7 mouse cellular contexts compared by ENCODE assay signal in genomic region chr3:113630564-113630963, GRCm38 (mm10). TPM values are rescaled to one million over a fixed set of nuclear protein-coding genes. Genes with fewer than 3 reads are reported as not detected.
A peak's percentile ranks its signal among the peaks of the same experiment; 100 is the strongest.
DNase-seq lines count a peak whose midpoint lies in the region; ATAC-seq and TF ChIP-seq lines count a peak whose summit lies in the region.

No protein-coding gene starts in this region.

- no peak for TF ChIP-seq EP300 in liver, embryonic 14.5 days (IDR thresholded peaks at IDR 0.05; ENCODE audit: low read depth)

- no peaks in the 10 kb centered on the region for H3K27me3 ChIP-seq in spleen, adult 2 months (ENCODE audit: control insufficient read depth, insufficient read depth, low read length)
- H3K27me3 ChIP-seq in forebrain, postnatal 0 days (ENCODE audit: insufficient read depth, low read length): no peaks in the 10 kb centered on the region
- H3K27me3 ChIP-seq in liver, embryonic 14.5 days (ENCODE audit: control insufficient read depth, insufficient read depth, low read length): no peaks in the 10 kb centered on the region
- H3K27me3 ChIP-seq in splenic B cell, adult 2 months (ENCODE audit: control insufficient read depth, insufficient read depth, low read length, poor library complexity, severe bottlenecking): no peaks in the 10 kb centered on the region

- H3K9me3 ChIP-seq in forebrain, postnatal 0 days (ENCODE audit: low read length): no peaks in the 10 kb centered on the region
- H3K9me3 ChIP-seq in liver, embryonic 14.5 days (ENCODE audit: control insufficient read depth, low read length): no peaks in the 10 kb centered on the region

- TF ChIP-seq POLR2A in spleen, adult 2 months (IDR thresholded peaks at IDR 0.05; ENCODE audit: low read depth, low read length): no peak
- no peak for TF ChIP-seq POLR2A in bone marrow macrophage, adult 2 months (IDR thresholded peaks at IDR 0.05; ENCODE audit: borderline replicate concordance, low read depth, low read length)

- H3K36me3 ChIP-seq in spleen, adult 2 months (ENCODE audit: control insufficient read depth, insufficient read depth, low read length): 0 out of 2 replicates have a peak, but pooled peaks cover 4% of the 10 kb centered on the region
- peaks cover 3% of the 10 kb centered on the region; the same call in 1 of the 2 replicates for H3K36me3 ChIP-seq in forebrain, postnatal 0 days (ENCODE audit: insufficient read depth)
- H3K36me3 ChIP-seq in liver, embryonic 14.5 days (replicated peaks; ENCODE audit: control insufficient read depth, insufficient read depth, low read depth): peaks cover 4% of the 10 kb centered on the region
- no peaks in the 10 kb centered on the region for H3K36me3 ChIP-seq in splenic B cell, adult 2 months (ENCODE audit: control insufficient read depth, insufficient read depth, low read length, poor library complexity, severe bottlenecking)

- DNase-seq in spleen, adult 2 months (ENCODE audit: low read depth in 1 of 2, low spot score in 2 of 2): peak in 1 of 2 experiments; percentile 23
- no peak for DNase-seq in spleen, postnatal 4 days (ENCODE audit: low spot score in 2 of 2)
- DNase-seq in forebrain, postnatal 0 days: peak; percentile 47
- peak; percentile 27 to 51 (median 33) for DNase-seq in liver, embryonic 14.5 days (ENCODE audit: low read depth in 3 of 3, low spot score in 3 of 3)
- peak; percentile 46 for DNase-seq in splenic B cell, adult 2 months (ENCODE audit: low read depth, low spot score)
- DNase-seq in gastrocnemius, postnatal 25 days: no peak

- peak overlapping the region; percentile 88 for H3K4me3 ChIP-seq in spleen, adult 2 months (ENCODE audit: extremely low read depth, insufficient read depth, insufficient read length)
- H3K4me3 ChIP-seq in bone marrow macrophage, adult 2 months (ENCODE audit: insufficient read depth, low read length): peak overlapping the region; percentile 85
- peak overlapping the region; percentile 76 for H3K4me3 ChIP-seq in forebrain, postnatal 0 days (ENCODE audit: low read depth, low read length)
- H3K4me3 ChIP-seq in liver, embryonic 14.5 days (ENCODE audit: insufficient read depth in 1 of 2, low read depth in 2 of 2, low read length in 2 of 2): peak overlapping the region; percentile 75 to 81

- peak overlapping the region; percentile 51 for H3K4me2 ChIP-seq in forebrain, postnatal 0 days (ENCODE audit: low read depth)
- H3K4me2 ChIP-seq in liver, embryonic 14.5 days (ENCODE audit: low read depth): peak overlapping the region; percentile 83

- peak overlapping the region; percentile 99 for H3K27ac ChIP-seq in spleen, adult 2 months (ENCODE audit: insufficient read depth, low read length)
- peak overlapping the region; percentile 97 for H3K27ac ChIP-seq in bone marrow macrophage, adult 2 months (ENCODE audit: insufficient read depth, low read depth, low read length)
- H3K27ac ChIP-seq in forebrain, postnatal 0 days (ENCODE audit: low read depth, low read length): peak overlapping the region; percentile 100
- H3K27ac ChIP-seq in liver, embryonic 14.5 days: peak overlapping the region; percentile 99

- no peaks in the 10 kb centered on the region; the same call in 1 of the 2 replicates for H3K4me1 ChIP-seq in spleen, adult 2 months (ENCODE audit: control insufficient read depth, insufficient read depth, insufficient read length)
- peaks cover 8% of the 10 kb centered on the region for H3K4me1 ChIP-seq in bone marrow macrophage, adult 2 months (ENCODE audit: control insufficient read depth, insufficient read depth, low read length)
- H3K4me1 ChIP-seq in forebrain, postnatal 0 days (ENCODE audit: insufficient read depth): peaks cover 8% of the 10 kb centered on the region; the same call in 1 of the 2 replicates
- peaks cover 12 to 20% of the 10 kb centered on the region in 2 experiments for H3K4me1 ChIP-seq in liver, embryonic 14.5 days (replicated peaks; ENCODE audit: control insufficient read depth in 2 of 2, insufficient read depth in 2 of 2, low read length in 1 of 2)

- 8% methylated on average over 13 of the region's 13 CpGs for WGBS in spleen, adult 2 months
- 14% methylated on average over 13 of the region's 13 CpGs for WGBS in forebrain, postnatal 0 days
- 5% methylated on average over 13 of the region's 13 CpGs for WGBS in liver, embryonic 14.5 days (ENCODE audit: insufficient replicate concordance)

- TF ChIP-seq CTCF in spleen, adult 2 months (IDR thresholded peaks at IDR 0.05; ENCODE audit: extremely low read depth, insufficient read depth, insufficient read length, insufficient replicate concordance): no peak
- TF ChIP-seq CTCF in bone marrow macrophage, adult 2 months (IDR thresholded peaks at IDR 0.05; ENCODE audit: low read depth, low read length): no peak
- no peak for TF ChIP-seq CTCF in forebrain, postnatal 0 days (IDR thresholded peaks at IDR 0.05; ENCODE audit: low read depth)
- TF ChIP-seq CTCF in liver, embryonic 14.5 days (IDR thresholded peaks at IDR 0.05; ENCODE audit: low read depth): no peak

- peak overlapping the region; percentile 98 for H3K9ac ChIP-seq in forebrain, postnatal 0 days
- H3K9ac ChIP-seq in liver, embryonic 14.5 days (replicated peaks): peak overlapping the region; percentile 96

- ATAC-seq in forebrain, postnatal 0 days: no peak
- no peak for ATAC-seq in liver, embryonic 14.5 days (ENCODE audit: insufficient read depth)

RNA-seq across cellular contexts. Expression of gene Rnpc3, which starts 0.6 kb away (rescaled TPM):
- polyA plus RNA-seq in spleen, adult 2 months (2012; rRNA removed): 4.2 and 5.6 TPM in 2 replicates
- 18.8 and 22.3 TPM in 2 replicates for polyA plus RNA-seq in bone marrow macrophage, adult 2 months (2012; ENCODE audit: insufficient read depth, insufficient read length, missing spikeins)
- total RNA-seq in forebrain, postnatal 0 days (2014; rRNA removed): 47.6 and 54.6 TPM in 2 replicates
- 34.9 and 39.5 TPM in 2 replicates for polyA plus RNA-seq in forebrain, postnatal 0 days (2015; fragmentation: Nextera tagmentation; extraction: Ambion mirVana)
- polyA plus RNA-seq in liver, embryonic 14.5 days (2012; rRNA removed): 6.2 and 12.5 TPM in 2 replicates
- 18.7 and 18.8 TPM in 2 replicates for polyA plus RNA-seq in liver, embryonic 14.5 days (2014; fragmentation: Nextera tagmentation; extraction: Ambion mirVana)
- 1 to 10 TPM; 6.9 to 7.0 TPM for total RNA-seq in gastrocnemius, postnatal 25 days (2021)

RNA-seq across cellular contexts. Expression of gene Amy1, which starts 24.1 kb away (rescaled TPM):
- 0.29 and 0.56 TPM in 2 replicates for polyA plus RNA-seq in spleen, adult 2 months (2012; rRNA removed)
- not detected in 2 replicates for polyA plus RNA-seq in bone marrow macrophage, adult 2 months (2012; ENCODE audit: insufficient read depth, insufficient read length, missing spikeins)
- 27.8 and 53.7 TPM in 2 replicates for total RNA-seq in forebrain, postnatal 0 days (2014; rRNA removed)
- polyA plus RNA-seq in forebrain, postnatal 0 days (2015; fragmentation: Nextera tagmentation; extraction: Ambion mirVana): 14.4 and 17.5 TPM in 2 replicates
- polyA plus RNA-seq in liver, embryonic 14.5 days (2012; rRNA removed): 4.2 and 7.0 TPM in 2 replicates
- polyA plus RNA-seq in liver, embryonic 14.5 days (2014; fragmentation: Nextera tagmentation; extraction: Ambion mirVana): 12.1 and 12.8 TPM in 2 replicates
- total RNA-seq in gastrocnemius, postnatal 25 days (2021): 1 to 10 TPM; 2.4 to 8.1 TPM

Comparison
In these comparisons a context has a peak if more than half of its experiments do, and no peak if none do; other contexts are left out.
1. DNase-seq: peak in forebrain, postnatal 0 days (single experiment), liver, embryonic 14.5 days (3 of 3) and splenic B cell, adult 2 months (single experiment); none in spleen, postnatal 4 days (0 of 2) and gastrocnemius, postnatal 25 days (single experiment).
2. Peak in every context shown above with its lines, with median percentiles within 50 percentile points of each other: H3K27ac ChIP-seq and H3K4me3 ChIP-seq.